Mouse (Mus musculus) kidney, postnatal 4 days (tissue): ENCODE results near the gene Tmub2.

Experiments
- DNase-seq, 2 experiments: peaks; one replicate each; pipeline ENCODE4 v3.0.0; 2021; ENCODE audit warnings: mixed read lengths in 2 of 2

The Tmub2 gene

DNA sequence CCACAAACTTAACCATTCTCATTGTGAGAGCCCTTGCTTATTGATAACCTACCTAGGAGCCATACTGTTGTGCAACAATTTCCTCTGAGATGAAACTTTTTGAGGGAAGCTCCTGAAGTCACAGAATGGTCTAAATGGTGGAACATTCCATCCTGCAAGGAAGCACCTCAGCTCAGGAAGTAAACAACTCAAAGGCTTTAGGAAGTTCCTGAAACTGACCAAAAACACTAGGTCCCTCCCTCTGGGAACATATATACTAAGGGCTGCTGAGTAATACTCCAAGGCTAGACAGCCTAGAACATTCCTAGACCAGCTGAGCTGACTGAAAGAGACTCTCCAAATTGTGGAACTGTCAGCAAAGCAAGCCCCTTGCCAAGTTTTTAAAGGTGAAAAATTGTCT lies 48.3 kb downstream of the Tmub2 start:
- no peak for DNase-seq

DNA sequence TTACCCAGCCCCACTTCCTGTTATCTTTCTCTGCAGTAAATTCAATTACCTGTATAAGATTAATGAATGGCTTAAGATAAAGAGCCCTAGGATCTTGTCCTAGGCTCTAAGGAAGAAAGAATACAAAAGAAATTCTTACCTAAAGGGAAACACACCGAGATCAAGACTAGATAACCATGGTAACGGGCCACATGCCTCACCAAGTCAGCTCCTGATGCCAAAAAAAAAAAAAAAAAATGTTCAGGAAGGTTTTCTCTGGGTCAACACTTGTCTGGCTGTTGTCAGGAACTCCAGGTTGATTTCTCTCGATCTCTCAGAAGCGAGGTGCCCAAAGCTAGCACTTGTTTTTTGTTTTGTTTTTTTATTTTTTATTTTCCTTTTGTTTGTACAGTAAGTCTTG lies 49.3 kb downstream of the Tmub2 start:
- no peak for DNase-seq

DNA sequence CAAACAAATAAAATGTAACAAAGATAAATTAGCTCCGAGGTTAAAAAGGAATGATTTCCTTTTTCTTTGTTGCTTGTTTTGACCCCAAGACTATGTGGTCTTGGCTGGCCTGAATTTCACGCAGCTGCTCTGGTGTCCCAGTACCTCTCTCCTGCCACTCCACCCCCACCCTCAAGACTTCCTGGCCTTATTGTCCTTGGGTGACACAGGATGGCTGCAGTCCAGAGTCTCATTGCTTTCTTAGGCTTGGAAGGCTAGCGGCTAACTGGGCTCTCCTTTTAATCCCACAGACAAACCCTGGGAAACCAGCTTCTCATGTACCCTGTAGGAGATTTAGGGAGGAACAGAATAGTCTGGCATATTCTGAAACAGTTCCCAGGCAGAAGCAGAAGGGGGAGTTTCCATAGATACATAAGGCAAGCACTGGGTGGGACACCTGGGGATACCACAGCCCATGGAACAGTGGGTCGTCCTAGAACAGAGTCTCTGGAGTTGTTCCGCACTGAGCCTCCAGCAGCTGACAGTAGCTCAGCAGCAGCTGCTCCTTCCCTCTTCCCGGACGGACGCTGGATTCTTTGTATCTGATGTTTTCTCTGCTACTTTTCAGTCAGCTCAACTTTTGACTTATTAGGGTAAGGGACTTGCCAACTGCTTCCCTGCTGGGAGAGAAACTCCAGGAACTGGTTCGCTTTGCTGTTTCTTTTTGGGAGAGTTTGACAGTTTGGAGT lies 50.4 kb downstream of the Tmub2 start:
- DNase-seq, result peak in 1 of 2 experiments; percentile 46

DNA sequence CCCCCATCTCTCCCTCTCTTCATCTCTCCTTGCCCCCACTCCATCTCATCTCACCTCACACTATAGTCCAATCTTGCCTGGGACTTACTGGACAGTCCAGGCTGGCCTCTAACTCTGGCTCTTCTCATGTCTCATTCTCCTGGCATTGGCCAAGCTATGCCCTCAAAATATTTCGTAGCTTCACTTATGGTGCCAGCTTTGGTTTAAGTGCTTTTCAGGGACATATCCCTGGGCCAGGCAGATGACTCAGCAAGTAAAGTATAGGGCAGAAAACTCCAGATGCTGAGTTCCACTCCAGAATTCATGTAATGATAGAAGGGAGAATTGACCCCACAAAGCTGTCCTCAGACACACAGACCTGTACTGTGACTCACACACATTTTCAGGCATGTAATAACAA lies 51.5 kb downstream of the Tmub2 start:
- no peak for DNase-seq

DNA sequence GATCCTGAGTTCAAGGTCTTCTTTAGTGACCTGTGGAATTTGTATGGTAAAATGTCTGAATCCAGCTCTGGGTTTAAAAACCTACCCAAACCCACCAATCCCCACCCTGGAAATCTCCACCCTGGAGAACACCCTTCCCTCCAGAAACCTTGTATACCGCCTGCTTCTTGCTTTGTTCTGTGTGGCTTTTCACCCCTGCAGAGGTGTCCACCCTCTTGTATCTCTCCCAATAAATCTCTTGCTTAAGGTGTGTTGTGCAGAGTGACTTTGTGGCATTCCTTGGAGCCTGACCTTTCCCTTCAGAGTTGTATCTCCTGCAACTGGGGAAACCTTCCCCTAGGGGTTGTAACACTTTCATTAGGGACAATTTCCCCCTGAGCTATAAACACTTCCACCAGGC lies 53.2 kb downstream of the Tmub2 start:
- no peak for DNase-seq

DNA sequence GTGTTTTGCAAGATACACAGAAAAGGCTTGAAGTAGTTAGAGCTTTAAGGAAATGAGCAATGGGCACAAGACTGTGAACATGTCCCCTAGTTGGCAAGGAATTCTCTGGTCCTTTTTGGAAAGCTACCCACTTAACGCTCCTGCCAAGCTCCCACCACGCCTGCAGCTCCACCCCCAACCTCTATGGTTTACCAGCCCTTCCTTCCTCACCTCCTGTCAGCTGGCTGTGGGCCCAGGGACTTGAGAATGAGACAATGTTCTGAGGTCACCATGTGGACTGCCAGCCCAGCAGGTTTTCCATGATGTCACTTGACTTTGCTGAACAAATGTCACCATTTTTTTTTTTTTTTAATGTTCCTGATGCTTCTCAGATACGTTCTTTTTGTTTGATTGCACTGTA lies 53.8 kb downstream of the Tmub2 start:
- peak; percentile 70 to 81 for DNase-seq
